Mouse (Mus musculus): ENCODE measurements around the gene Srrm2. TPM values are rescaled to one million over a fixed set of nuclear protein-coding genes. Genes with fewer than 3 reads are reported as not detected.

Srrm2 gene
- polyA plus RNA-seq, 1 experiment from 2014 or later = 390 TPM

GRCm38 (mm10) chr17:23823614-23824013 lies 33.3 kb downstream of the Srrm2 start:
- 90% methylated on average over 12 of the region's 12 CpGs for WGBS (ENCODE audit: insufficient replicate concordance)
- no peak overlapping the region for H3K27ac ChIP-seq (ENCODE audit: low read depth, low read length)
- no peak overlapping the region for H3K4me2 ChIP-seq
- H3K4me1 ChIP-seq (ENCODE audit: control insufficient read depth, insufficient read depth, low read length) = peaks cover 7% of the 10 kb centered on the region
- no peak overlapping the region for H3K4me3 ChIP-seq (ENCODE audit: low read depth, low read length)
- ATAC-seq (replicated peaks; ENCODE audit: insufficient number of reproducible peaks, low FRiP score, low TSS enrichment) = peak; percentile 11; the same call in 1 of the 2 replicates
- no peak overlapping the region for H3K9ac ChIP-seq (ENCODE audit: low read depth, low read length)
- H3K27me3 ChIP-seq (ENCODE audit: control insufficient read depth, insufficient read depth, low read length) = no peaks in the 10 kb centered on the region
- H3K9me3 ChIP-seq (replicated peaks; ENCODE audit: control insufficient read depth, low read length) = no peaks in the 10 kb centered on the region
- peaks cover 64% of the 10 kb centered on the region for H3K36me3 ChIP-seq (ENCODE audit: control insufficient read depth, insufficient read depth, low read length)

- ATAC-seq (replicated peaks; ENCODE audit: insufficient number of reproducible peaks, low FRiP score, low TSS enrichment) = no peak
- H3K27ac ChIP-seq (ENCODE audit: low read depth, low read length) = no peak overlapping the region
- H3K9me3 ChIP-seq (replicated peaks; ENCODE audit: control insufficient read depth, low read length) = 0 out of 2 replicates have a peak, but pooled peaks cover 2% of the 10 kb centered on the region
- WGBS (ENCODE audit: insufficient replicate concordance) = 84% methylated on average over 4 of the region's 4 CpGs
- H3K4me3 ChIP-seq (ENCODE audit: low read depth, low read length) = no peak overlapping the region
- no peak overlapping the region for H3K9ac ChIP-seq (ENCODE audit: low read depth, low read length)
- H3K4me2 ChIP-seq = no peak overlapping the region
- peaks cover 44% of the 10 kb centered on the region for H3K36me3 ChIP-seq (ENCODE audit: control insufficient read depth, insufficient read depth, low read length)
- no peaks in the 10 kb centered on the region for H3K27me3 ChIP-seq (ENCODE audit: control insufficient read depth, insufficient read depth, low read length)
- H3K4me1 ChIP-seq (ENCODE audit: control insufficient read depth, insufficient read depth, low read length) = peaks cover 10% of the 10 kb centered on the region
These were observed 35.3 kb downstream of the Srrm2 start for GRCm38 (mm10) chr17:23825591-23825990.

GRCm38 (mm10) chr17:23828271-23829001 lies 38.1 kb downstream of the Srrm2 start:
- Histone ChIP-seq H3K4me3 (ENCODE audit: low read depth, low read length) (peak overlapping the region; percentile 51), H3K27me3 (ENCODE audit: control insufficient read depth, insufficient read depth, low read length) (peaks cover 6% of the 10 kb centered on the region), H3K9me3 (replicated peaks; ENCODE audit: control insufficient read depth, low read length) (0 out of 2 replicates have a peak, but pooled peaks cover 2% of the 10 kb centered on the region), H3K36me3 (ENCODE audit: control insufficient read depth, insufficient read depth, low read length) (peaks cover 20% of the 10 kb centered on the region), H3K27ac (ENCODE audit: low read depth, low read length) (peak overlapping the region; percentile 78), H3K4me1 (ENCODE audit: control insufficient read depth, insufficient read depth, low read length) (peaks cover 6% of the 10 kb centered on the region), H3K9ac (ENCODE audit: low read depth, low read length) (peak overlapping the region; percentile 71), H3K4me2 (peak overlapping the region; percentile 84)
- peak; percentile 71 for ATAC-seq (replicated peaks; ENCODE audit: insufficient number of reproducible peaks, low FRiP score, low TSS enrichment)
- under 1% methylated on average over 42 of the region's 47 CpGs for WGBS (ENCODE audit: insufficient replicate concordance)

- peak within 1 kb of the TSS; percentile 51 for H3K4me3 ChIP-seq (ENCODE audit: low read depth, low read length)
- peak within 1 kb of the TSS; percentile 71 for H3K9ac ChIP-seq (ENCODE audit: low read depth, low read length)
- peak within 1 kb of the TSS; percentile 84 for H3K4me2 ChIP-seq
- H3K27ac ChIP-seq (ENCODE audit: low read depth, low read length) = peak within 1 kb of the TSS; percentile 78
- H3K9me3 ChIP-seq (replicated peaks; ENCODE audit: control insufficient read depth, low read length) = 0 out of 2 replicates have a peak, but pooled peaks cover 2% of the 10 kb centered on the region
- H3K27me3 ChIP-seq (ENCODE audit: control insufficient read depth, insufficient read depth, low read length) = peaks cover 13% of the 10 kb centered on the region
- H3K36me3 ChIP-seq (ENCODE audit: control insufficient read depth, insufficient read depth, low read length) = peaks cover 17% of the 10 kb centered on the region
- 2% methylated on average over 24 of the region's 42 CpGs for WGBS (ENCODE audit: insufficient replicate concordance)
- peak; percentile 91 for ATAC-seq (replicated peaks; ENCODE audit: insufficient number of reproducible peaks, low FRiP score, low TSS enrichment)
- peaks cover 6% of the 10 kb centered on the region for H3K4me1 ChIP-seq (ENCODE audit: control insufficient read depth, insufficient read depth, low read length)
These were observed 38.8 kb downstream of the Srrm2 start, which contains the start of gene Elob for GRCm38 (mm10) chr17:23829064-23829619. Gene Elob, minus strand, starts transcription at chr17:23829136.

- peaks cover 20% of the 10 kb centered on the region for H3K27me3 ChIP-seq (ENCODE audit: control insufficient read depth, insufficient read depth, low read length)
- peaks cover under 1% of the 10 kb centered on the region for H3K36me3 ChIP-seq (ENCODE audit: control insufficient read depth, insufficient read depth, low read length)
- no peak overlapping the region for H3K4me2 ChIP-seq
- no peak overlapping the region for H3K4me3 ChIP-seq (ENCODE audit: low read depth, low read length)
- 100% methylated on average over 1 of the region's 1 CpGs for WGBS (ENCODE audit: insufficient replicate concordance)
- 0 out of 2 replicates have a peak, but pooled peaks cover 2% of the 10 kb centered on the region for H3K9me3 ChIP-seq (replicated peaks; ENCODE audit: control insufficient read depth, low read length)
- no peak overlapping the region for H3K27ac ChIP-seq (ENCODE audit: low read depth, low read length)
- no peak overlapping the region for H3K9ac ChIP-seq (ENCODE audit: low read depth, low read length)
- ATAC-seq (replicated peaks; ENCODE audit: insufficient number of reproducible peaks, low FRiP score, low TSS enrichment) = no peak
- H3K4me1 ChIP-seq (ENCODE audit: control insufficient read depth, insufficient read depth, low read length) = peaks cover 6% of the 10 kb centered on the region
These were observed 40.9 kb downstream of the Srrm2 start for GRCm38 (mm10) chr17:23831201-23831600.

GRCm38 (mm10) chr17:23836006-23836575 lies 45.8 kb downstream of the Srrm2 start, which contains the start of gene Prss33:
Gene Prss33, minus strand, starts transcription at chr17:23836056.
- H3K9ac ChIP-seq (ENCODE audit: low read depth, low read length) = no peak within 1 kb of the TSS
- no peaks in the 10 kb centered on the region for H3K4me1 ChIP-seq (ENCODE audit: control insufficient read depth, insufficient read depth, low read length)
- ATAC-seq (replicated peaks; ENCODE audit: insufficient number of reproducible peaks, low FRiP score, low TSS enrichment) = no peak
- no peaks in the 10 kb centered on the region for H3K36me3 ChIP-seq (ENCODE audit: control insufficient read depth, insufficient read depth, low read length)
- no peak within 1 kb of the TSS for H3K4me2 ChIP-seq
- H3K27ac ChIP-seq (ENCODE audit: low read depth, low read length) = no peak within 1 kb of the TSS
- H3K4me3 ChIP-seq (ENCODE audit: low read depth, low read length) = no peak within 1 kb of the TSS
- H3K9me3 ChIP-seq (replicated peaks; ENCODE audit: control insufficient read depth, low read length) = no peaks in the 10 kb centered on the region
- 71% methylated on average over 8 of the region's 8 CpGs for WGBS (ENCODE audit: insufficient replicate concordance)
- H3K27me3 ChIP-seq (ENCODE audit: control insufficient read depth, insufficient read depth, low read length) = peaks cover 20% of the 10 kb centered on the region

- H3K4me3 ChIP-seq (ENCODE audit: low read depth, low read length) = no peak overlapping the region
- no peak overlapping the region for H3K9ac ChIP-seq (ENCODE audit: low read depth, low read length)
- WGBS (ENCODE audit: insufficient replicate concordance) = 26% methylated on average over 4 of the region's 4 CpGs
- no peak overlapping the region for H3K4me2 ChIP-seq
- no peak overlapping the region for H3K27ac ChIP-seq (ENCODE audit: low read depth, low read length)
- H3K9me3 ChIP-seq (replicated peaks; ENCODE audit: control insufficient read depth, low read length) = no peaks in the 10 kb centered on the region
- H3K4me1 ChIP-seq (ENCODE audit: control insufficient read depth, insufficient read depth, low read length) = 0 out of 2 replicates have a peak, but pooled peaks cover 4% of the 10 kb centered on the region
- H3K27me3 ChIP-seq (ENCODE audit: control insufficient read depth, insufficient read depth, low read length) = peaks cover 5% of the 10 kb centered on the region; the same call in 1 of the 2 replicates
- ATAC-seq (replicated peaks; ENCODE audit: insufficient number of reproducible peaks, low FRiP score, low TSS enrichment) = no peak
- H3K36me3 ChIP-seq (ENCODE audit: control insufficient read depth, insufficient read depth, low read length) = no peaks in the 10 kb centered on the region
These were observed 50.8 kb downstream of the Srrm2 start for GRCm38 (mm10) chr17:23841145-23841544.

- peaks cover 5% of the 10 kb centered on the region; the same call in 1 of the 2 replicates for H3K27me3 ChIP-seq (ENCODE audit: control insufficient read depth, insufficient read depth, low read length)
- peak; percentile 42; the same call in 1 of the 2 replicates for ATAC-seq (replicated peaks; ENCODE audit: insufficient number of reproducible peaks, low FRiP score, low TSS enrichment)
- H3K9me3 ChIP-seq (replicated peaks; ENCODE audit: control insufficient read depth, low read length) = no peaks in the 10 kb centered on the region
- peak overlapping the region; percentile 56 for H3K4me2 ChIP-seq
- no peak overlapping the region for H3K27ac ChIP-seq (ENCODE audit: low read depth, low read length)
- H3K4me3 ChIP-seq (ENCODE audit: low read depth, low read length) = no peak overlapping the region; the same call in 1 of the 2 replicates
- WGBS (ENCODE audit: insufficient replicate concordance) = 34% methylated on average over 23 of the region's 23 CpGs
- 0 out of 2 replicates have a peak, but pooled peaks cover 4% of the 10 kb centered on the region for H3K4me1 ChIP-seq (ENCODE audit: control insufficient read depth, insufficient read depth, low read length)
- H3K36me3 ChIP-seq (ENCODE audit: control insufficient read depth, insufficient read depth, low read length) = no peaks in the 10 kb centered on the region
- H3K9ac ChIP-seq (ENCODE audit: low read depth, low read length) = no peak overlapping the region
These were observed 52.9 kb downstream of the Srrm2 start for GRCm38 (mm10) chr17:23843141-23843811.

Measured in heart, embryonic 11.5 days (tissue).